Mouse (Mus musculus) frontal cortex, postnatal 14 days (tissue): ENCODE measurements around the gene Qdpr.

ENCODE experiments used
- DNase-seq, 2 experiments: peaks; one replicate each; pipeline ENCODE4 v3.0.0; 2022; ENCODE audit warnings: low spot score in 2 of 2

Gene Qdpr

GRCm38 (mm10) chr5:45384034-45384812 lies 65.8 kb downstream of the Qdpr start:
- no peak for DNase-seq
